Mouse (Mus musculus) brain, embryonic 14.5 days (tissue): ENCODE data around the gene Pidd1. TPM values are rescaled to one million over a fixed set of nuclear protein-coding genes. Genes with fewer than 3 reads are reported as not detected.
A peak's percentile ranks its signal among the peaks of the same experiment; 100 is the strongest.
"Not testable (repeated sequence)": the region's sequence is repeated elsewhere in the genome, so short reads cannot be mapped to it uniquely, and the experiment has no call there.

ENCODE experiments used
- DNase-seq: peaks from one replicate; pipeline ENCODE4 v3.0.0-alpha.2; 2011; ENCODE audit warnings: low read depth
- CTCF ChIP-seq: fragments of 200-500 bp; IDR thresholded peaks from 2 replicates; pipeline ENCODE4 v1.5.1; 2012; ENCODE audit warnings: inconsistent platforms, mild to moderate bottlenecking, moderate library complexity, borderline replicate concordance; ENCODE audit not compliant: insufficient read depth, insufficient read length; ENCODE audit errors: extremely low read depth
- POLR2A ChIP-seq: fragments of 200-500 bp; IDR thresholded peaks from 2 replicates; pipeline ENCODE4 v1.6.1; 2012; ENCODE audit warnings: mild to moderate bottlenecking, inconsistent platforms, borderline replicate concordance; ENCODE audit not compliant: poor library complexity, insufficient read depth, insufficient read length, severe bottlenecking; ENCODE audit errors: extremely low read depth
- polyA plus RNA-seq: library from polyadenylated mRNA; depleted of rRNA; stranded (reverse); fragments of >200 nt; gene quantifications from 2 replicates; pipeline ENCODE4 v1.2.3, GENCODE M21; 2012

The Pidd1 gene
- polyA plus RNA-seq, 1 experiment = 16.0 TPM

GRCm38 (mm10) chr7:141456739-141457138 is 12.9 kb upstream of the Pidd1 start:
- TF ChIP-seq POLR2A (no peak), CTCF (no peak)
- DNase-seq = no peak

GRCm38 (mm10) chr7:141455610-141456314 is 11.9 kb upstream of the Pidd1 start:
- peak; percentile 59 for DNase-seq
- TF ChIP-seq POLR2A (no peak), CTCF (no peak)

- no peak for TF ChIP-seq CTCF
- peak; percentile 49; the same call in 1 of the 2 replicates for TF ChIP-seq POLR2A
- DNase-seq = peak; percentile 94
Measured at GRCm38 (mm10) chr7:141454967-141455551, 11.2 kb upstream of the Pidd1 start, which contains the start of gene Pnpla2. Gene Pnpla2 (plus strand): TSS chr7:141455198.

DNA sequence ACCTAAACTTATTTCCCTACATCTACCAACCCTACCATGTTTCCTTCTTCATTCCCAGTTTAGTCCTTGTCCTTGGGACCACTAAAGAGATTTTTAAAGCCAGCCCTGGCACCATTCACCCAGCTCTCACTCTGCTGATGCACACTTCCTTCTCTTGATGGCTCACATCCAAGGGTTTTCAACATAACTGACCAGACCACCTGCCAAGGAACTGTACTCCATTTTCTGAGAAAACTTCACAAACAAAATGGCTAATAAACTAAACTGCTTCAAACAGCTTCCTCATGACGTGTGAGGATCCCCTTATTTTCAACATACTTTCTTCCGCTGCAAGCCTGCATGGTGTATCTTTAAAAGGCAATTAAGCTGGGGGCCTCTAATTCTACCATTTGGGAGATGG is 9.8 kb upstream of the Pidd1 start:
- TF ChIP-seq CTCF = no peak
- no peak for TF ChIP-seq POLR2A
- DNase-seq = no peak

DNA sequence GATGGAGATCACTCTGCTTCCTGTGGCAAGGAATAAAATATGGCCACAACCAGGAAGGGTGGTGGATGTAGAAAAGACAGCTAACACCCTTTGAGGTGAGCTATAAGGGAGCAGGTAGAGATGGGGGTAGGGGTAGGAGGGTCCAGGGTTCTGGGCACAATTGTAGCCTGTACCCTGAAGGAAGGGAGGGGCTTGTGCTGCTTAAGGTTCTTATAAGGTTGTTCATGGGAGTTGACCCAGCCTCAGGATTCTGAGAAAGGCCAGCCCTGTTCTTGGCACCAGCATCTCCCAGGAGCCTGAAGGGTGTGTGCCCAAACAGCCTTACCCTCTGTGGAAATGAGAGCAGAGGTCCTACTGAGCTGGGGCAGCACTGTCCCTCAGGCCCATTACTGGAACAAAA is 8.1 kb upstream of the Pidd1 start:
- TF ChIP-seq POLR2A = no peak
- no peak for TF ChIP-seq CTCF
- DNase-seq = no peak

- DNase-seq = peak; percentile 98
- peak; percentile 83 for TF ChIP-seq POLR2A
- no peak for TF ChIP-seq CTCF
Measured at GRCm38 (mm10) chr7:141447110-141447991, 3.5 kb upstream of the Pidd1 start, which contains the start of gene Rplp2. Gene Rplp2 (plus strand): TSS chr7:141447370.

DNA sequence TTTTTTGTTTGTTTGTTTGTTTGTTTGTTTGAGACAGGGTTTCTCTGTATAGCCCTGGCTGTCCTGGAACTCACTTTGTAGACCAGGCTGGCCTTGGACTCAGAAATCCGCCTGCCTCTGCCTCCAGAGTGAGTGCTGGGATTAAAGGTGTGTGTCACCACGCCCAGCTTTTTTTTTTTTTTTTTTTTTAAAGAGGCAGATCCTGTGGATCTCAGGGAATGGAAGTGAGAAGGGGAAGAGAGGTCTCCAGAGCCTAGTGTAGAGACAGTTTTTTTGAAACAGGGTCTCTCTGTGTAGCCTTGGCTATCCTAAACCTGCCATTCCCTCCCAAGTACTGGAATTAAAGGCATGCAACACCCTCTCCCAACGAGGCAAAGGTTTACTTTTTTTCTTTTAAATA is 2.5 kb upstream of the Pidd1 start:
- DNase-seq = not testable (repeated sequence)

GRCm38 (mm10) chr7:141443081-141443821 is 574 bp downstream of the Pidd1 start:
- 0 out of 2 replicates have a peak, but pooled peaks have one; percentile 19 for TF ChIP-seq CTCF
- TF ChIP-seq POLR2A = no peak
- DNase-seq = peak; percentile 77

GRCm38 (mm10) chr7:141442199-141442598 is 1.6 kb downstream of the Pidd1 start:
- TF ChIP-seq CTCF (no peak), POLR2A (no peak)
- no peak for DNase-seq

DNA sequence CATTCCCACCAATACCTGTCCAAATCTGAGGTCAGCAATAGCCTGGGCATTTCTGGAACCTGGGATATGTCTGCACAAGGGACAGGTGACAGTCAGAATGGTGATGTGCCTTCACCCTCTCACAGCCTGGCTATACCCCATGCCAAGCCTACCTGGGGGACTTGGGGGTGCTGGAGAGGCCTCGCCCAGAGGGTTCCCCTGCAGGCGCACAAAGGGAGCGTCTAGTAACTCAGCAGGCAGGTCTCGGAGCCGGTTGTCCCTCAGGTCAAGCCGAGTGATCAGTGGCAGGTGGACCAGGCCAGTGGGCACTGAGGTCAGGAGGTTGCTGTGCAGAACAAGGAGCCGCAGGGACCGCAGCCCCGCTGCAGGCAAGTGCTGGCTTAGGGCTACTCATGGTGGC is 2.4 kb downstream of the Pidd1 start:
- no peak for TF ChIP-seq POLR2A
- TF ChIP-seq CTCF = no peak
- no peak for DNase-seq

GRCm38 (mm10) chr7:141440613-141441012 is 3.2 kb downstream of the Pidd1 start:
- DNase-seq = peak; percentile 45
- TF ChIP-seq POLR2A = no peak
- TF ChIP-seq CTCF = peak; percentile 64; the same call in 1 of the 2 replicates
